Mouse (Mus musculus) spleen, adult 2 months (tissue): ENCODE measurements around the gene Brat1. TPM values are rescaled to one million over a fixed set of nuclear protein-coding genes. Genes with fewer than 3 reads are reported as not detected.
"Not testable (repeated sequence)": the region's sequence is repeated elsewhere in the genome, so short reads cannot be mapped to it uniquely, and the experiment has no call there.

ENCODE experiments used
- DNase-seq, 2 experiments: peaks; one replicate each; pipeline versions ENCODE4 v3.0.0 to v3.0.0-alpha.2; 2012 to 2021; ENCODE audit warnings: low spot score in 2 of 2, low read depth in 1 of 2
- H3K27ac ChIP-seq: fragments of 200-500 bp; 2 replicates; pipeline ENCODE4 v1.5.1; 2012; ENCODE audit warnings: low read length, inconsistent platforms; ENCODE audit not compliant: insufficient read depth
- H3K27me3 ChIP-seq: fragments of 200-500 bp; 2 replicates; pipeline ENCODE4 v1.6.1; 2012; ENCODE audit warnings: mild to moderate bottlenecking, moderate library complexity, low read length, inconsistent platforms; ENCODE audit not compliant: control insufficient read depth, insufficient read depth
- H3K36me3 ChIP-seq: fragments of 200-500 bp; 2 replicates; pipeline ENCODE4 v1.6.1; 2012; ENCODE audit warnings: mild to moderate bottlenecking, low read length, inconsistent platforms; ENCODE audit not compliant: control insufficient read depth, insufficient read depth
- H3K4me1 ChIP-seq: fragments of 200-500 bp; 2 replicates; pipeline ENCODE4 v1.6.1; 2011; ENCODE audit warnings: inconsistent platforms; ENCODE audit not compliant: control insufficient read depth, insufficient read depth, insufficient read length
- H3K4me3 ChIP-seq: fragments of 200-500 bp; 2 replicates; pipeline ENCODE4 v1.5.1; 2011; ENCODE audit warnings: mild to moderate bottlenecking, inconsistent platforms; ENCODE audit not compliant: insufficient read depth, insufficient read length; ENCODE audit errors: extremely low read depth
- CTCF ChIP-seq: fragments of 200-500 bp; IDR thresholded peaks from 2 replicates; pipeline ENCODE4 v1.5.1; 2011; ENCODE audit warnings: mild to moderate bottlenecking, inconsistent platforms; ENCODE audit not compliant: insufficient read depth, insufficient read length, insufficient replicate concordance; ENCODE audit errors: extremely low read depth
- POLR2A ChIP-seq: fragments of 200-500 bp; IDR thresholded peaks from 2 replicates; pipeline ENCODE4 v1.6.1; 2011; ENCODE audit warnings: low read depth, low read length, inconsistent platforms
- WGBS: fragments of 180-500 bp; shearing (Covaris S2); methylation state at CpG from one replicate; pipeline ENCODE4 v1.1.7; 2018; 5-methylcytosine and 5-hydroxymethylcytosine counted together
- polyA plus RNA-seq: library from polyadenylated mRNA; depleted of rRNA; stranded (reverse); fragments of >200 nt; gene quantifications from 2 replicates; pipeline ENCODE4 v1.2.3, GENCODE M21; 2012

Brat1 gene
- polyA plus RNA-seq, 1 experiment, result 28.3 TPM

DNA sequence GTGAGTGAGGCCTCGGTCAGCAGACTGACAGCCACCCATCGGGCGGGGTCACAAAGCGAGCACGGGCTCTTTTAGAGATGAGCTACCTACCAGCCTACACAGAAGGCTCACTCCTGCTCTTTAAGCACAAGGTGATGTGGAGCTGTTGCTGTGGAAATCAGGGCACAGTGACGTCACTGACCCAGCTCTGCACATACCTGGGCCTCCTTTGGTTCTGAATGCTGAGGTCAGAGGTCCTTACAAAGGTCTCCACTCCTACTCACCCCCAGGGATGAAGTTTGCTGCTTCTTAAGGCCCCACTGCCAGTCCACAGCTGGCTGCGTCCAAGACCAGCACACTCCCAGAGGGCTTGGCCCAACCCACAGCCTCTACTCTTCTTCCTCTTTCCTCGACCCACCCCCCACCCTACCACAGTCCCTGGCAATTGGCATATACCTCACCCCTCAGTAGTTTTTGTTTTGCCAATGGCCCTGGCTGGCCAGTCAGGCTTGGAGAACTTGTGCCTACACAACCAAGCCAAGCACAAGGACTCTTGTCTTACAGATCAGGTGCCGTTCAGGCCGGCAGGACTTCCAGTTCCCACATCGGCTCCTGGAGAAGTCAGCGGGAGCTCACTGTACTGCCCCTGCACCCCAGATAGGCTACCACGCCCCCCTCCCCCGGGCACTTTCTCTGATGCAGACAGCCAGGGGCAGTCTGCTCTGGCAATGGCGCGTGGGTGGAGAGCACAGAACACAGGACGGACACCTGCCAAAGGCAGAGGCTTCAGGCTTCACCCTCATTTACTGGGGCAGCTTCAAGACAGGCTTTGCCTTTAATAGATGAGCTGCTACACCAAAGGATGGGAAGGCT, 41.8 kb upstream of the Brat1 start:
- peak overlapping the region; percentile 87 for H3K27ac ChIP-seq
- 25% methylated on average over 17 of the region's 17 CpGs for WGBS

DNA sequence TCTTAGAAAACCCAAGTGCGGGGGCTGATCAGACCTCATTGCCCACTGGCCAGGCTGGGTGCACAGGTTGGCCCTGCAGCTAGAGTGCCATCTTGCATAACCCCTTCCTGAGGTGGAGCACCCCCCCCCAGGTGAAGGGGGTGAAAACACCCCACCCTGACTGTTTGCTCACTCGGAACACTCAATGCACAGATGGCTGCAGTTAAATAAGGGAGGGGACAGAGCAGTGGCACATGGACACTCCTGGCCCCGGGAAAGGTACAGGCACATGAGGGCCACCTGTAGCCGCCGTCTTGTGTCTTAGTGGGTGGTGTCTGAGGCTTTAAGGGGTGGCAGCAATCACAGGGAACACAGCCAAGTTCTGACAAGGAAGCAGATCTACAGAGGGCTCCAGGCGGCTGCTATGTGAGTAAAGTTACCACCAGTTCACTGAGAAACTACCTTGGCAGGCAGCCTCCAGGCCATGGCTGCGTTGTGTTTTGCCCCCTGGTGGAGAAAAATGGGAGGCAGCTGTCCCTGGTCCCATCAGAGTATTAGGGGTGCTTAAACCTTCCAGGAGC, 41.1 kb upstream of the Brat1 start:
- WGBS, result 18% methylated on average over 7 of the region's 7 CpGs
- no peaks in the 10 kb centered on the region for H3K27me3 ChIP-seq
- no peak for TF ChIP-seq POLR2A
- peak; percentile 83 for TF ChIP-seq CTCF
- no peak overlapping the region for H3K4me3 ChIP-seq
- DNase-seq, result peak; percentile 60 to 78
- peaks cover 25% of the 10 kb centered on the region; the same call in 1 of the 2 replicates for H3K4me1 ChIP-seq
- peak overlapping the region; percentile 87 for H3K27ac ChIP-seq
- no peaks in the 10 kb centered on the region for H3K36me3 ChIP-seq

More for the DNA sequence above, 41.8 kb upstream of the Brat1 start:
- DNase-seq, result peak; percentile 34 to 61
- Histone ChIP-seq H3K4me3 (peak overlapping the region; percentile 51), H3K4me1 (peaks cover 25% of the 10 kb centered on the region; the same call in 1 of the 2 replicates), H3K27me3 (no peaks in the 10 kb centered on the region), H3K36me3 (no peaks in the 10 kb centered on the region)
- TF ChIP-seq POLR2A (no peak; the same call in 1 of the 2 replicates), CTCF (no peak)

DNA sequence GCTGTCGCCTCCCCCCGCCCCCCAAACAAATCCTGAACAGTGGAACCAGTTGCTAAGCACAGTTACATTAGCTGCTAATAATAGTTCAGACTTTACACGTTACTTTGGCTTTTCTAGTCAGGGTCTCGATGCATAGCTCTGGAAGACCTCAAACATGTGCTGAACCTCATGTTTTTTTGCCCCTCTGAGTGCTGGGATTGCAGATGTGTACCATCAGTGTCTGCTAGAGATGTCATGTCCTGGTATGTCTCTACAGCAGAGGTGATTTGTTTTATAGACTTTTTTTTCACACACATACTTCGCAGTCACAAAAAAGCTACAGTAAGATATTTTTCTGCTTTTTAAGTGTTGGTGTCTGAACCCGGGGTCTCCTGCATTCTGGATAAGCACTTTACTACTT, 32.7 kb upstream of the Brat1 start:
- TF ChIP-seq CTCF (no peak), POLR2A (no peak)
- 93% methylated on average over 6 of the region's 6 CpGs for WGBS
- no peaks in the 10 kb centered on the region for H3K27me3 ChIP-seq
- peaks cover 8% of the 10 kb centered on the region for H3K36me3 ChIP-seq
- H3K4me1 ChIP-seq, result no peaks in the 10 kb centered on the region
- no peak for DNase-seq
- H3K4me3 ChIP-seq, result no peak overlapping the region
- no peak overlapping the region for H3K27ac ChIP-seq

DNA sequence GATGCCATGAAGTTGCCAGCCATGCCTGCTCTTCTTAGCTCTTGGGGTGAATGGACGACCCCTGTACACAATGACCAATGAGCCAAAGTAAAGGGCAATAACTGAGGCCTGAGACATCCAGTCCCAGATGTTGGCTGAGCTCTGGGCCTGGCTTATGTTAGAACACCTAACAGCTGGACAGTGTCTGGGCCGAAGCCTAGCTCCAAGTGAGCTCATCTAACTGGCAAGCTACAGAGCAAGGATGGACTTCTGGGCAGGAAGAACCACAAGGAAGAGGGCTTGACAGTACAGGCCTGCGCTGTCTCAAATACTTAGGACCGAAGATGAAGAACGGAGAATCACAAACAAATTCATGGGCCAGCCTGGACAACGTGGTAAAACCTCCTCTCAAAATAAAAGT, 32.2 kb upstream of the Brat1 start:
- not testable (repeated sequence) for H3K27ac ChIP-seq, H3K4me1 ChIP-seq, H3K4me3 ChIP-seq, H3K27me3 ChIP-seq, DNase-seq, H3K36me3 ChIP-seq
- WGBS, result 88% methylated on average over 6 of the region's 6 CpGs

DNA sequence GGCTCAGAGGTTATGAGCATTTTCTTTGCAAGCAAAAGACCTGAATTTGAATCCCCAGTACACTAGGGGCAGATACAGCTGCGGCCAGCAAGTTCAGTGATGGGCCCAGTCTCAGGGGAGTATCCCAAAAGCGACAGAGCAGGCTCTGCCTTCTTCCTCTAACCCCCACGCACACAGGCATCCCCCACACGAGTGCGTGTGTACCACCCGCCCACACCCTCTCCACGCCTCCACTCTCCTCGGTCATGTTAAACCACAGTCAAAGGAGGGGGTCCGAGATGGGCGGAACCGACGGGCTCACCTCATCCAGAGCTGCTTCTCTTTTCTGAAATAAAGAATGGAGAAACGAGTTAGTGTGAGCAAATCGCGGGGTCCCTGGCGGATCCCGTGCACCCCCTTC, 30.8 kb upstream of the Brat1 start:
- TF ChIP-seq POLR2A (no peak), CTCF (no peak)
- Histone ChIP-seq H3K36me3 (peaks cover 9% of the 10 kb centered on the region), H3K27me3 (no peaks in the 10 kb centered on the region), H3K4me3 (no peak overlapping the region), H3K4me1 (peaks cover 2% of the 10 kb centered on the region; the same call in 1 of the 2 replicates), H3K27ac (no peak overlapping the region)
- DNase-seq, result peak in 1 of 2 experiments; percentile 21
- WGBS, result 74% methylated on average over 17 of the region's 17 CpGs

DNA sequence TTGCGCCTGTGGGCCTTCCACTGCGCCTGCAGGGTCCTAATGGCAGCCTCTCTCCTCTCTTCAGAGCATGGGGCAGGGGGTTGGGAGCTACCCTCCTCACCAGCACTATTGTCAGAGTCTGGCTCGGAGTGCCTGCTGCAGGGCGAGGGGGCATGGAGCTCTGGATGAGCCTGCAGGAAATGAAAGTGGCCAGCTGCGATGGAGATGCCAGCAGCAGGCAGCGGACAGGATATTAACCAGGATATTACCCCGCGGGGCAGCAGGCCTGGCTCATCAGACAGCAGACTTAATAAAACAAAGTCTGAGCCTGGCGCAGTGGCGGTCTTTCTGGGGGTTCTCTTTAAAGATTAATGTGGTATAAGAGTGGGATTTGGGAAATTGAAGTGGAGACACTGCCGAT, 29.7 kb upstream of the Brat1 start:
- TF ChIP-seq CTCF (no peak), POLR2A (no peak)
- H3K4me3 ChIP-seq, result no peak overlapping the region
- H3K27me3 ChIP-seq, result no peaks in the 10 kb centered on the region
- peaks cover 8% of the 10 kb centered on the region for H3K36me3 ChIP-seq
- H3K27ac ChIP-seq, result no peak overlapping the region
- 93% methylated on average over 11 of the region's 11 CpGs for WGBS
- H3K4me1 ChIP-seq, result peaks cover 2% of the 10 kb centered on the region; the same call in 1 of the 2 replicates
- no peak for DNase-seq

DNA sequence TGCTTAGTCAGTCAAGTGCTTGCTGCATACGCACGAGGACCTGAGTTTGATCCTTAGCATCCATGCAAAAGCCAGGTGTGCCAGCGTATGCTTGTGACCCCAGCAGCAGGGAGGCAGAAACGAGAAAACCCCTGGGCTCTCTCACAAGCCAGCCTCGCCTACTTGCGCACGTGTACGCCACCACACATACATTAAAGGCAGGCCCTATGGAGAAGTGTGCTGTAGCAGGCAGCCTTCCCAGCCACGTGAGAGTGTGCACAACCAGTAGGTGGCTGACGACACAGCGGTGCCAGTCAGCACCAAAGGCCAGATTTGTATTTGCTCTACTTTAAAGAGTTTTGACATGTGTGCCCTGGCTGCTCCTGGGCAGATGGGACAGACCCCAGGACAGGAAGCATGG, 29.2 kb upstream of the Brat1 start:
- no peak overlapping the region for H3K4me3 ChIP-seq
- H3K27me3 ChIP-seq, result no peaks in the 10 kb centered on the region
- no peak for TF ChIP-seq POLR2A
- TF ChIP-seq CTCF, result no peak
- no peak for DNase-seq
- H3K27ac ChIP-seq, result no peak overlapping the region
- peaks cover 2% of the 10 kb centered on the region; the same call in 1 of the 2 replicates for H3K4me1 ChIP-seq
- WGBS, result 92% methylated on average over 11 of the region's 11 CpGs
- H3K36me3 ChIP-seq, result peaks cover 6% of the 10 kb centered on the region
